Mouse (Mus musculus) megakaryocyte, embryonic 14.5 days (primary cell): Measurements from ENCODE around the gene Rab33b.

Source experiments
- FLI1 ChIP-seq: IDR thresholded peaks from 2 replicates; pipeline ENCODE4 v1.6.1; 2012; ENCODE audit warnings: low read length, inconsistent platforms, mixed read lengths
- GATA1 ChIP-seq: IDR thresholded peaks from 3 replicates; pipeline ENCODE4 v1.6.1; 2012; ENCODE audit warnings: mixed read lengths, low read length, inconsistent platforms, borderline replicate concordance

DNA sequence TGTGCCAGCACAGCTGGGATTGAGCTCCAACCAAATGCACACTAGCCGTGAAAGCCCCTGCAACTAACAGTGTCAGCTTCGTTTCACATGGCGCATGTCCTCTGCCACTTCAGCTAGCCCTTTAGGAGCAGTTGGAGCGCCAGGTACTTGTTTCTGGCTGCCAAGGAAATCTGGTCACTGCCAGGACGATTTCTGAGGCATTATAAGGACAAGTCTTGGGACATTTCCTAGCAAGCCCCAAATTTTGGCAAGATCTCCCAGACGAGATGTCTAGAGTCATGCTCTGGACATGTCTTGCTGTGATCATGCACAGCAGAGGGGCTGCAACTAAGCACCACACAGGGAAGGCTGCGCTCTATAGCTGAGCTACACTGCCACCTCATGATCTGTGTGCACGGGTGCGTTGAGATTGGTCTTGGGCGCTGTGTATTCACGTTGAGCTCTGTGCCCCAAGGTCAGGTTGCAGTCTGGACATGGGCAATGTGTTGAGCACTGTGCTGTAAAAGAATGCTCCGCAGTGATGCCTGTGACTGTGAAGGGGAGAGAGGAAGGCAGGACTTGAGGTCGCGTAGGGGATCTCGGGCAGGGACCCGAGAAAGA lies 41.6 kb downstream of the Rab33b start:
- TF ChIP-seq GATA1 (no peak), FLI1 (no peak)
